In the genomic region with DNA sequence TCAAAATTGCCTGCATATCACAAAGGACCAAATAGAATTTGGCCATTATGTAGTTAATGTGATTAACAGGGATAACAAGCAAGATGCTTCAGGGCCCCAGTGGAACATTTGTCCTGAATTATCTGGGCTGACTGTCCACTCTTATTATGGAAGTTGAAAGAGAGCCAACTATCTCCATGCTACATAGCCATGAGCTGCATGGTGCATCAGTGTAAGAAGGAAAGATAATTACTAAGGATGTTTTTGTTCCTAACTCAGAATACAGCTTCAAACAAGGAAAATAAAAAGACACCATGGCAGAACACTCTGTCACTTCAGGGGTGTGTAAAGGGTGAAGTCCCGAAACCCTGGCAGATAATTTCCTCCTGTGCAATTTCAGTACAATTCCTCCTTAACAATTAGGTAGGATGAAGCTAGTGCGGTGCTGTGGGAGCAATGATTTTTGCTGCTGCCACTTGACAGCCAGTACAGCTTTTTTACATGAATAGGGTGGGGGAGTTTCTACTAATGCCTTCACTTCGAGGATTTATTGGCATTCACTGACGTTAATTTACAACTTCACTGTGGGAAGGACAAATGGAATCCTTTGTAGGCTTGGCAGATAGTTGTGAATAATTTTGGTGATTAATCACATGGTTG, we compare ENCODE assay signal across 14 mouse cellular contexts.
DNase-seq lines count a peak whose midpoint lies in the region; ATAC-seq lines count a peak whose summit lies in the region.
"Had no signal": no experiment of that assay in that cellular context is flagged by ENCODE, and none has a peak within 500 bp of the region (broad histone marks: within the 10 kb centered on the region; RNA-seq: fewer than 3 reads in every experiment).

No protein-coding gene starts in this region.

- no peaks in the 10 kb centered on the region for H3K9me3 ChIP-seq in kidney, embryonic 15.5 days (replicated peaks)
- H3K9me3 ChIP-seq in kidney, embryonic 16.5 days (ENCODE audit: low read length), result no peaks in the 10 kb centered on the region
- no peaks in the 10 kb centered on the region for H3K9me3 ChIP-seq in midbrain, embryonic 13.5 days

- WGBS in kidney, embryonic 15.5 days, result 13% methylated on average over 4 of the region's 4 CpGs
- WGBS in kidney, embryonic 16.5 days, result 19% methylated on average over 4 of the region's 4 CpGs
- WGBS in midbrain, embryonic 13.5 days, result 35% methylated on average over 4 of the region's 4 CpGs

- no peak overlapping the region for H3K27ac ChIP-seq in kidney, embryonic 15.5 days
- no peak overlapping the region for H3K27ac ChIP-seq in kidney, embryonic 16.5 days (ENCODE audit: low read length)
- H3K27ac ChIP-seq in midbrain, embryonic 13.5 days, result no peak overlapping the region
- H3K27ac ChIP-seq: kidney, postnatal 0 days; macrophage had no signal

- no peaks in the 10 kb centered on the region for H3K36me3 ChIP-seq in kidney, embryonic 15.5 days
- no peaks in the 10 kb centered on the region for H3K36me3 ChIP-seq in kidney, embryonic 16.5 days (ENCODE audit: insufficient read depth, low read length)
- H3K36me3 ChIP-seq in midbrain, embryonic 13.5 days, result no peaks in the 10 kb centered on the region

- H3K27me3 ChIP-seq in kidney, embryonic 15.5 days, result no peaks in the 10 kb centered on the region
- H3K27me3 ChIP-seq in kidney, embryonic 16.5 days (ENCODE audit: insufficient read depth, low read length), result no peaks in the 10 kb centered on the region
- no peaks in the 10 kb centered on the region for H3K27me3 ChIP-seq in midbrain, embryonic 13.5 days

- ATAC-seq in kidney, embryonic 15.5 days (replicated peaks; ENCODE audit: low FRiP score), result 0 out of 2 replicates have a peak, but pooled peaks have one; percentile 9
- no peak for ATAC-seq in kidney, embryonic 16.5 days (ENCODE audit: low FRiP score, low TSS enrichment)
- ATAC-seq in midbrain, embryonic 13.5 days, result peak; percentile 34

- H3K4me1 ChIP-seq in kidney, embryonic 15.5 days, result 0 out of 2 replicates have a peak, but pooled peaks cover 5% of the 10 kb centered on the region
- H3K4me1 ChIP-seq in kidney, embryonic 16.5 days (ENCODE audit: insufficient read depth, low read length), result no peaks in the 10 kb centered on the region; the same call in 1 of the 2 replicates
- H3K4me1 ChIP-seq in midbrain, embryonic 13.5 days (replicated peaks), result peaks cover 6% of the 10 kb centered on the region; the same call in 1 of the 2 replicates

- H3K9ac ChIP-seq in kidney, embryonic 15.5 days, result no peak overlapping the region
- H3K9ac ChIP-seq in kidney, embryonic 16.5 days (replicated peaks; ENCODE audit: low read length), result no peak overlapping the region
- H3K9ac ChIP-seq in midbrain, embryonic 13.5 days (replicated peaks), result no peak overlapping the region

- peak; percentile 7 for DNase-seq in cerebellum, adult 9-10 months
- DNase-seq in cerebellum, adult 18-20 months, result no peak
- peak; percentile 75 for DNase-seq in retina, postnatal 1 day
- DNase-seq in left cerebral cortex, postnatal 10 days (ENCODE audit: extremely low spot score in 1 of 2, low spot score in 2 of 2), result no peak
- no peak for DNase-seq in spleen, postnatal 4 days (ENCODE audit: low spot score in 2 of 2)
- DNase-seq: cerebellum, postnatal 36 days; gastrocnemius, postnatal 36 days; liver; lung, adult 2 months had no signal

- intact Hi-C loops in left cerebral cortex, postnatal 10 days (cut with DNase I), result no loop called here

- H3K4me3 ChIP-seq in kidney, embryonic 15.5 days (replicated peaks), result no peak overlapping the region
- no peak overlapping the region for H3K4me3 ChIP-seq in kidney, embryonic 16.5 days (ENCODE audit: low read length)
- no peak overlapping the region for H3K4me3 ChIP-seq in midbrain, embryonic 13.5 days (replicated peaks)

- no peak overlapping the region for H3K4me2 ChIP-seq in kidney, embryonic 15.5 days
- no peak overlapping the region for H3K4me2 ChIP-seq in kidney, embryonic 16.5 days (replicated peaks; ENCODE audit: low read depth, low read length)
- no peak overlapping the region for H3K4me2 ChIP-seq in midbrain, embryonic 13.5 days (replicated peaks)

Comparison
In these comparisons a context has a peak if more than half of its experiments do, and no peak if none do; other contexts are left out.
1. DNase-seq: peak in cerebellum, adult 9-10 months (single experiment) and retina, postnatal 1 day (single experiment); none in cerebellum, adult 18-20 months (0 of 2), left cerebral cortex, postnatal 10 days (0 of 2) and spleen, postnatal 4 days (0 of 2).